Mouse (Mus musculus) hindbrain, embryonic 11.5 days (tissue): Measurements from ENCODE around the gene Apoe. TPM values are rescaled to one million over a fixed set of nuclear protein-coding genes. Genes with fewer than 3 reads are reported as not detected.
"Not testable (repeated sequence)": the region's sequence is repeated elsewhere in the genome, so short reads cannot be mapped to it uniquely, and the experiment has no call there.

Source experiments
- ATAC-seq: fragments of 200-750 bp; cut with Nextera tagmentation; 2 replicates; pipeline ENCODE4 v1.8.0; 2017; ENCODE audit warnings: mild to moderate bottlenecking, moderate TSS enrichment, moderate library complexity; ENCODE audit not compliant: low FRiP score
- DNase-seq: peaks from one replicate; pipeline ENCODE4 v3.0.0-alpha.2; 2015; ENCODE audit warnings: low spot score
- H3K27ac ChIP-seq: fragments of 300-500 bp; sonication (generic); 2 replicates; pipeline ENCODE4 v1.5.1; 2014; ENCODE audit warnings: mild to moderate bottlenecking, low read depth, low read length
- H3K27me3 ChIP-seq: fragments of 300-500 bp; sonication (generic); 2 replicates; pipeline ENCODE4 v1.6.1; 2014; ENCODE audit warnings: mild to moderate bottlenecking, low read length, moderate library complexity, mixed read lengths; ENCODE audit not compliant: control insufficient read depth, insufficient read depth
- H3K36me3 ChIP-seq: fragments of 300-500 bp; sonication (generic); 2 replicates; pipeline ENCODE4 v1.6.1; 2014; ENCODE audit warnings: mild to moderate bottlenecking, low read length, moderate library complexity, mixed read lengths; ENCODE audit not compliant: control insufficient read depth, insufficient read depth
- H3K4me1 ChIP-seq: fragments of 300-500 bp; sonication (generic); replicated peaks from 2 replicates; pipeline ENCODE4 v1.6.1; 2014; ENCODE audit warnings: low read length, mixed read lengths; ENCODE audit not compliant: control insufficient read depth, insufficient read depth
- H3K4me2 ChIP-seq: fragments of 300-500 bp; sonication (generic); replicated peaks from 2 replicates; pipeline ENCODE4 v1.6.1; 2014; ENCODE audit warnings: mild to moderate bottlenecking, low read depth, low read length
- H3K4me3 ChIP-seq: fragments of 300-500 bp; sonication (generic); 2 replicates; pipeline ENCODE4 v1.5.1; 2014; ENCODE audit warnings: low read depth, low read length
- H3K9ac ChIP-seq: fragments of 300-500 bp; sonication (generic); 2 replicates; pipeline ENCODE4 v1.6.1; 2014; ENCODE audit warnings: low read depth, low read length
- H3K9me3 ChIP-seq: fragments of 300-500 bp; sonication (generic); 2 replicates; pipeline ENCODE4 v1.6.1; 2016; ENCODE audit warnings: low read length; ENCODE audit not compliant: control insufficient read depth
- WGBS: fragments of 180-500 bp; shearing (Covaris S2); extraction: QIAGEN DNeasy Blood & Tissue Kit; methylation state at CpG from one replicate; pipeline ENCODE4 v1.1.7; 2014; 5-methylcytosine and 5-hydroxymethylcytosine counted together
- polyA plus RNA-seq: library from polyadenylated mRNA; unstranded; fragments of >200 nt; fragmentation: Nextera tagmentation; extraction: Ambion mirVana; gene quantifications from 2 replicates; pipeline ENCODE4 v1.2.1, GENCODE M21; 2014

Gene Apoe
- polyA plus RNA-seq, 1 experiment from 2014 or later = 221 TPM

DNA sequence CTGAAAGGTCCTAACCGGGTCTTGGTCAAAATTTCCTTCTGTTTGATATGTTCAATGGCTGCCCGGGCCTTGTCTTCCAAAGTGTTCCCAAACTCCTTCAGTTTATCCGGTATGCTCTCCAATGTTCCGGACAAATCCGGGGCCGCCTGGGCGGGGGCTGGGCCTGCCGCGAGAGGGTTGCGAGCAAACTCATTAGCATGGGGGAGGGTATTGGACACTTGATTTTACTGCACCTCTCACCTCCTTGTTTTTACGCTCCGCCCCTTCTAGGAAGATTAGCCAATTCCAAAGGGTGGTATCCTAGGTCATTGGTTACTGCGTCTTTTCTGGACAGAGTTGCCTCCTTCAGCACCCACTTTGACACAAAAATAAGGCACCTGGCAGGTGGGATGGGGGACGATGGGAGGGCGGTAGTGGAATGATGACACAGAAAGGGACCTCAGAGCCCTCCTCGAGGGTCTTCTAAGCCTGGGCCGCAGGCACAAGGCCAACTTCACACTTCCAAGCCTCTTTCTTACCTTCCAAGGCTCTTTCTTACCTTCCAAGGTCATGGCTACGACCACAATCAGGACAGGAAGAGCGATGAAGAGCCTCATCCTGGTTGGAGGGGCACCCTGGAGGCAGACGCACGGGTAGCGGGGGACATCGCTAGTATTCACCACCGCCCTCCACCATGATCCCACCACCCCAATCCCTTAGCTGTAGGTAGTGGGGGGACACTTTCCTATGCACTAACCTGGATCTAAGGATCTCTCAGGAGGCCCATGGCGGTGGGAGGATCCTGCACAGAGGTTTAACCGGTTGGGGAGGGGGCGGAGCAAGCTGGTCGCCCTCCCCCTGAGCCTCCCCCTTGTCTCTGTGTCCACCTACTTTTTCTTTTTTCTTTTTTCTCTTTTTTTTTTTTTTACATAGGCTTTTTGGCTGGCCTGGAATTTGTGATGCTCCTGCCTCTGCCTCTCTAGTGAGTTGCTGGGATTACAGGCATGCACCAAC is 6.8 kb downstream of the Apoe start, which contains the start of gene Apoc1:
Gene Apoc1 (minus strand): TSS at position 788 of the 993 bp plus-strand sequence.
- 52% methylated on average over 28 of the region's 28 CpGs for WGBS
- Histone ChIP-seq H3K4me1 (no peaks in the 10 kb centered on the region; the same call in 1 of the 2 replicates), H3K9ac (no peak within 1 kb of the TSS), H3K27ac (no peak within 1 kb of the TSS), H3K4me3 (no peak within 1 kb of the TSS), H3K4me2 (no peak within 1 kb of the TSS), H3K27me3 (no peaks in the 10 kb centered on the region), H3K36me3 (peaks cover 6% of the 10 kb centered on the region; the same call in 1 of the 2 replicates), H3K9me3 (no peaks in the 10 kb centered on the region)
- no peak for ATAC-seq
- DNase-seq = no peak

DNA sequence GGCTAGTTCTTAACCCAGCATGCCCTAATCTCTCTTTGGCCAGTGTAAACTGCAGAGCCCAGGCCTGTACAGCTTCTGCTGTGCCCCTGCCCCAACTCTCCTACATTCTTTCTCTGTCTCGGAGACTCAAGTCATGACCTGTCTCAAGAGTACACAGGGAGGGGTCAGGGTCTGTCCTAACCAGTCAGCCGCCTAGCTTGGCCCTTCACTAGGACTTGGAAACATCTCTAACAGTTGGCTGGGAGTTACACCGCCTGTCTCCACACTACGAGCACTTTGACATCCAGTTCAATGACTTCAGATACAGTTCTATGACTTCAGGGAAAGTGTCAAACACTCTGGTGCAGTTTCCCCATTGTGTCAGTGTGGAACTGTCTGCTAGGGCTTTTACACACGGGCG is 7.6 kb downstream of the Apoe start:
- Histone ChIP-seq H3K4me3 (no peak overlapping the region), H3K9me3 (no peaks in the 10 kb centered on the region), H3K4me1 (no peaks in the 10 kb centered on the region; the same call in 1 of the 2 replicates), H3K27me3 (no peaks in the 10 kb centered on the region), H3K4me2 (no peak overlapping the region), H3K9ac (no peak overlapping the region), H3K36me3 (peaks cover 4% of the 10 kb centered on the region; the same call in 1 of the 2 replicates), H3K27ac (no peak overlapping the region)
- ATAC-seq = no peak
- no peak for DNase-seq
- WGBS = 80% methylated on average over 6 of the region's 6 CpGs

DNA sequence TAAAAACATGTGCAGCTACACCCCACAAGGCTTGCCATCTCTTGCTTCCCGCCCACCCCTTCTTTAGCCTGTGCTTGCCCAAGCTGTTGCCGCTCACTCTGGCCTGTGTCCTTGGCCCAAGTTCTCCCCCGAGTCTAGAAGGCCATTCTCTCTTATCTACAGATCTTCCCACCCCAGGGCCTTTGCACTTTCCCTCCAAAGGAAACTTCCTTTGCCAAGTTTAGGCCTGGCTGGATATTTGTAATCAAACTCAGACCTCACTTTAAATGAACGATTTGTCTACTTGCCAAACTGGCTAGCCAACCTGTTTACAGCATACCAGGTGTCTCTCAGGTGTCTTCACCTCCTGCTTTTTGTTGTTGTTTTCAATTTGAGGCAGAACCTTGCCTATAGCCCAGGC is 8.1 kb downstream of the Apoe start:
- no peak for DNase-seq
- Histone ChIP-seq H3K27me3 (no peaks in the 10 kb centered on the region), H3K4me1 (no peaks in the 10 kb centered on the region; the same call in 1 of the 2 replicates), H3K36me3 (no peaks in the 10 kb centered on the region), H3K9me3 (no peaks in the 10 kb centered on the region), H3K27ac (no peak overlapping the region), H3K4me3 (no peak overlapping the region), H3K4me2 (no peak overlapping the region), H3K9ac (no peak overlapping the region)
- 94% methylated on average over 4 of the region's 4 CpGs for WGBS
- ATAC-seq = no peak

DNA sequence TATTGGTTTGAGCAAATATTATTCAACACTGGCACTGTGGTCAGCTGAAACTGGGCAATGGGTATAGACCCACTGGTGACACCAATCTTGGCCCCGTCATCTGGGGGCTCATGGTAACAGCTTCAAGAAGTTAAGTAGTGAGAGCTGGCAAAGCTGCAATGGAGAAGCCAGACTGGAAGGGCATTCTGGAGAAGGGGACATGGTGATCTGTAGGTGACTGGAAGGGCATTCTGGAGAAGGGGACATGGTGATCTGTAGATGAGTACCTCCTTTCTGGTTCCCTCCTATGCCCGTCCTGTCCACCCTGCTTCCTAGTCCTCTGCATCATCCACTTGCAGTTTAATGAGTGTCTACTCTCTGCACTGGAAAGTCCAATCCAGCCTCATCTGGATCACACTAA is 10.4 kb downstream of the Apoe start:
- 83% methylated on average over 2 of the region's 2 CpGs for WGBS

DNA sequence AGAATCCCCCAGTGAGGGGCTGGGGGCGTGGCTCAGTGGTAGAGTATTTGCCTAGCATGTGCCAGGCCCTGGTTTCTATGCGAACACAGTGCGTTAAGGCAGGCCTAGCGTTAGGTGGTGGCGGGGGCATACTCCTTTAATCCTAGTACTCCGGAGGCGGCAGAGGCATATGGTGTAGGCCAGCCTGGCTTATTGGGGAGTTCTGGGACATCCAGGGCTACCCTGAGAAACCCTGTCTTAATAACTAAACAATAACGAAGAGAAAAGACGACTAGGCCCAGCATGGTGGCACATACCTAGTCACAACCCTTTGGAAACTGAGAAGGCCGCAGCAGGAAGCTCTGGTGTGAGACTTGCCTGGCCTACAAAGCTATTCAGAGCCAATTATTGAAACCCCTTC is 10.9 kb downstream of the Apoe start:
- ATAC-seq (no peak), DNase-seq (no peak)
- Histone ChIP-seq H3K36me3 (no peaks in the 10 kb centered on the region), H3K9ac (no peak overlapping the region), H3K27me3 (no peaks in the 10 kb centered on the region), H3K9me3 (no peaks in the 10 kb centered on the region), H3K27ac (no peak overlapping the region), H3K4me1 (no peaks in the 10 kb centered on the region), H3K4me3 (no peak overlapping the region), H3K4me2 (no peak overlapping the region)
- WGBS = 92% methylated on average over 10 of the region's 10 CpGs

More for the DNA sequence above, 10.4 kb downstream of the Apoe start:
- H3K27ac ChIP-seq = no peak overlapping the region
- DNase-seq = no peak
- no peaks in the 10 kb centered on the region for H3K9me3 ChIP-seq
- H3K4me3 ChIP-seq = no peak overlapping the region
- ATAC-seq = no peak
- no peak overlapping the region for H3K4me2 ChIP-seq
- no peak overlapping the region for H3K9ac ChIP-seq
- H3K4me1 ChIP-seq = no peaks in the 10 kb centered on the region; the same call in 1 of the 2 replicates
- no peaks in the 10 kb centered on the region for H3K36me3 ChIP-seq
- no peaks in the 10 kb centered on the region for H3K27me3 ChIP-seq

DNA sequence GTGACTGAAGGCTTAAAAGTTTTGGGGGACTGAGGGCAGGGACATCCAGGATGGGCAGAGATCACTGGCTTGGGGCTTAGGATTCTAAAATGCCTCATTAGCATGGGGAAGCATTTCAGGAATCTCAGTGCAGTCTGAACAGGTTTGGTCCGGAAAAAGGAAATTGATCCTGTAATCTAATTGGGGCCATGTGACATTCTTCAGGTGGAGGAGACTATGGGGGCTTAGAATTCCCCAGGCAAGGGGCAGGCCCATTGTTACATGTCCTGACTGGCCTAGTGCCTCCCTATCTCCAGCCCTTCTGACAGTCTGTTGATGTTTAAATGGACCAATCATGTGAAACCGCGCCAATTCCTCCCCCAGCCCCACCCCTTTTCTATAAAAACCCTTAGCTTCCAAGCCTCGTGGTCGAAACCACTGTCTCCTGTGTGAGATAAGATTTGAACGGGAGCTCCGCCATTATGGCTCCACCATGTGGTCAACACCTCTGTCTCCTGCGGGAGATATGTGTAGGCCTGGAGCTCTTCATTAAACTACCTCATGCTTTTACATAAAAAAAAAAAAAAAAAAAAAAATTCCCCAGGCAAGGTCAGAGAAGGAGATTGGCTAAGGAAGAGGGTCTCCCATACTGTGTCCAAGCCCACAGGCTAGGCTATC is 11.9 kb downstream of the Apoe start:
- not testable (repeated sequence) for DNase-seq, H3K27ac ChIP-seq, H3K9me3 ChIP-seq, H3K4me1 ChIP-seq, H3K27me3 ChIP-seq, ATAC-seq, H3K9ac ChIP-seq, H3K4me3 ChIP-seq, H3K36me3 ChIP-seq, H3K4me2 ChIP-seq
- WGBS = 77% methylated on average over 8 of the region's 8 CpGs

DNA sequence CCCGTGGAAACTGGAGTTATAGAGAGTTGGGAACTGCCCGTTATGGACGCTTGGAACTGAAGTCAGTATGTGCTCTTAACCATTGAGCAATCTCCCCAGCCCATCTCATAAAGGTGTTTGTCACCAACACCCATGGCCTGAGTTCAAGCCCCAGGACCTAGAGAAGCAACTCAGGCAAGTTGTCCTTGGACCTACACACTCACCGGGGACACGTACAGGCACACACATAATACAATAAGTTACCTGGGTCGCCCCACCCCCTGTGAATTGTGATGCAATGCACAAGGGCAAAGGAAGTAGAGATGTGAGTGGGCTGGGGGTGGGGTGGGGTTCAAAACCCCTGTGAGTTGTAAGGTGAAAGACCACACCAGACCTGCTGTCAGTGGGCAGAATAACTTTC is 12.5 kb downstream of the Apoe start:
- DNase-seq (no peak), ATAC-seq (no peak)
- Histone ChIP-seq H3K9ac (no peak overlapping the region), H3K27ac (no peak overlapping the region), H3K36me3 (no peaks in the 10 kb centered on the region), H3K4me2 (no peak overlapping the region), H3K27me3 (no peaks in the 10 kb centered on the region), H3K4me3 (no peak overlapping the region), H3K4me1 (no peaks in the 10 kb centered on the region), H3K9me3 (no peaks in the 10 kb centered on the region)
- WGBS = 90% methylated on average over 6 of the region's 6 CpGs

DNA sequence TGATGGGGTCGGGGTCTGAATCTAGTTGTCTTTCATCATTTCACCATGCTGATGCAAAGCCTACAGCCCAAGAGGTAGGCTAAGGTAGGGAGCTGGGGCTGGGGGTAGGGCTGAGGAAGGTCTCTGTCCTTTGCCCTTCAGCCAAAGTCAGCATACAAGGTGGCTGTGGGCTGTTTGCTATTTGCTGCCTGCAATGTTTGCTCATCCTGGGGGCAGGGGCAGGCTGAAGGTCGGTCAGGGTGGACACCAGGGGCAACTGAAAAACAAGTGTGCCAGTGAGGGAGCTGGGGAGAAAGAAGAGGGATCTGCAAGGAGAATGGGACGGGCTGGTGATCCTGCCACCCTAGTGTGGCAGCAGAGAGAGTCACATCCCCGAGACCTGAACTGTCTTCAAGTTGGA is 13.6 kb downstream of the Apoe start:
- Histone ChIP-seq H3K27me3 (no peaks in the 10 kb centered on the region), H3K4me1 (no peaks in the 10 kb centered on the region), H3K36me3 (no peaks in the 10 kb centered on the region), H3K4me2 (no peak overlapping the region), H3K9ac (no peak overlapping the region), H3K27ac (no peak overlapping the region), H3K9me3 (no peaks in the 10 kb centered on the region), H3K4me3 (no peak overlapping the region)
- ATAC-seq (no peak), DNase-seq (no peak)
- 63% methylated on average over 4 of the region's 4 CpGs for WGBS
